Mouse (Mus musculus): ENCODE results near the gene Cep70.

Gene Cep70

DNA sequence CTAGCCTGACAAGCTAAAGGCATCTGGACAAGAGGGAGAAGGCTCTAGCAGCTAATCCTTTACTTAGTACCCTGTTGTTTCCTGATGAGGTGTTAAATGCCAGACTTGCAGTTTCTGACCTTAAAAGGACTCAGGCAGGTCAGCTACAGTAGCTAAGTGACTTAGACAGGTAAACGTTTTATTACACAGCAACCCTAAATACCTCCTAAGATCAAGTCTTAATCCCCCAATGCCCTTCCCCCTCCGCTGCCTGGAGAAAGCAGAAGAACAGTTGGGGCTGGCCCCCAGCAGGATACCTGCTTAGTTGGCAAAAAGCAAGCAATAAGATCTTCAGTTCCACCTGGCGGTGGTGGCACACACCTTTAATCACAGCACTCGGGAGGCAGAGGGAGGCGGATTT, 15.7 kb downstream of the Cep70 start:
- in situ Hi-C loops (cut with MboI; ENCODE audit: unreplicated experiment in 2 of 2): loop anchor here in 1 of 2 experiments (10.0 kb wide), 1 partner anchor 654 kb away; the partner anchor contains the start of gene Mrps22

GRCm38 (mm10) chr9:99304296-99304695, 61.1 kb downstream of the Cep70 start:
- in situ Hi-C loops (cut with MboI; ENCODE audit: unreplicated experiment in 2 of 2): no loop called here

DNA sequence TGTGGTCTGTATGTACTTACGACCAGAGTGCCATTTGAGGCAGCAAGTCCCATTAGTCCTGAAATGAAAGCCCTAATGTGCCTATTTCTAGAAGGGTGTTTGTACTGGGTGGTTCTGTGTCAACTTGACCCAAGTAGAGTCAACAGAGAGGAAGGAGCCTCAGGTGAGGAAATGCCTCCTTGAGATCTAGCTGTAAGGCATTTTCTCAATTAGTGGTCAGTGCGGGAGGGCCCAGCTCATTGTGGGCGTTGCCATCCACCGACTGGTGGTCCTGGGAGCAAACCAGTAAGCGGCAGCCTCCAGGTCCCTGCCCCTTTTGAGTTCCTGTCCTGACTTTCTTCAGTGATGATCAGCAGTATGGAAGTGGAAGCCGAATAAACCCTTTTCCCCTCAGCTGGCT, 63.1 kb downstream of the Cep70 start:
- in situ Hi-C loops (cut with MboI; ENCODE audit: unreplicated experiment in 2 of 2): no loop called here

DNA sequence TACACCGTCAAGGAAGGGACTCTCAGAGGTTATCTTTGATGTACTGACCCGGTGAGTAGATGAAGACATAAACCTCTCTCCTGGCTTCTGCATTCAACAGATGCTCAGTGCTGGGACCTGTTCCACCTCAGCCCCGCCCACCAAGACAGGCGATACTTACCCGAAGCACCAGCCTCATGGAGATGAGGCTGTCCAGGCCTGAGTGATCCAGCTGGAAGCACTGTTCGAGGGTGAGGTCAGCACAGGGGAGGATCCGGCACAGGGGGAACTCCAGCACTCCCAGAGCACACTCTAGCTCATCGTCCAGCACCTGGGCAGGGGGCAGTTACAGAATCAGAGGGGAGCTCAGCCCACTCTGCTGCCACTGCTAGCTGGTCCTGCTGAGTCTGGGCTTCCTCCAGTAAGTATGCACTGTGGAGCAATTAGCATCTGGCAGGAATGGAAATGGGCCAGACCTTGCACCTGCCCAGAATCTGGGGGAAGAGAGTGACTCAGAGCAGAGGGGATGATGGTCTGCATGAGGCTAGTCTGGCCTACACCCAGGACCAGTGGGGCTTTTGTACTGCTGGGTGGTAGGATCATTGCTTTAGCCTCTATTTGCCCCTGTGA, 76.3 kb downstream of the Cep70 start:
- in situ Hi-C loops (cut with MboI; ENCODE audit: unreplicated experiment in 2 of 2): no loop called here

GRCm38 (mm10) chr9:99320006-99320405, 76.8 kb downstream of the Cep70 start:
- in situ Hi-C loops (cut with MboI; ENCODE audit: unreplicated experiment in 2 of 2): no loop called here

DNA sequence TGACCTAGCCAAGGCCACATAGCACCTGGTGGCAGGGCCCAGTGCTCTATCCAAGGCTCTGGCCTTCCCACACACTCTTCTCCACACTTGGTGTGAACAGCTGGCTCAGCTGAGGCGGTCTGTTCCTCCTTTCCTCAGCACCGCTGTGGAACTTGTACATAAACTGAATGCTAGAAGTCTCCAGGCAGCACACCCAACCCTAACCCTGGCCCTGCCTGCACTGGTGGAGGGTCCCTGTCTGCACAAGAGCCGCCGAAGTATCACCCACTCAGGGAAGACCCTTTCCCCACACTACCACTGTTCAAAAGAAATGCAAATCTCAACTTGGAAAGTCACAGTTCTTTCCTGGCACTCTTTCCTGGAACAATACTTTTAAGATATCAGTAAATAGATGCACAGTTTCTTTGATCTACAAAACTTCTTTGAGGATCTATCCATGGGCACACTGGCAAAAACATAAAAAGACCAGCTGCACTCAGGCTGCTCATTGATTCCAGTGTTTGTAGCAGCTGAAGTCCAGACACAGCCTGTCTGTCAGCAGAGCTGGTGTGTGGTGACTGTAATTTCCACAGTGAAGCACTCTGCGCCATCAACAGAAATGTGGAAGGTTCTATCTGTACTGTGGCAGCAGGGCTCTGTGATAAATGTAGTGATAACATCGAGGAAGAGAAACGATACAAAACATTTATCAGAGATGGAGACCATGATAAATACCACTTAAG, 82.2 kb downstream of the Cep70 start:
- in situ Hi-C loops (cut with MboI; ENCODE audit: unreplicated experiment in 2 of 2): no loop called here

DNA sequence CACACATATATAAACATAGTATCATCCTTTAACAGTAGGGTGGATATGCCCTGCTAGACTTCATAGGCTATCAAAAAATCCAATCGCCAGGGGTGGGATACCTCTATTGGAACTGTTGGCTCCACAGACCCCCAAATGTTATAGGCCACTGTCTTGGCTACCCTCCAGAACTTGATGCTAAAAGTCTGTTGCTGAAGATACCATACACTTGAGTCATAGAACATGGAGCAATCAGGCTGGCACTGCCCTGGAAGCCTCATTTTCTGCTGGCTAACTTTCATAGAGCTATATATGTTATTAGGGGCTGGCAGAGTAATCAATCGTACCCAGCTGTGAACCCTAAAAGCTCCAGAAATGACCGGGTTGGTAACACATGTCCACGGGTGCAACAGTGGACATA, 82.8 kb downstream of the Cep70 start:
- in situ Hi-C loops (cut with MboI; ENCODE audit: unreplicated experiment in 2 of 2): no loop called here

- in situ Hi-C loops (cut with MboI; ENCODE audit: unreplicated experiment in 2 of 2): no loop called here
Measured at GRCm38 (mm10) chr9:99326881-99327280, 83.7 kb downstream of the Cep70 start.

DNA sequence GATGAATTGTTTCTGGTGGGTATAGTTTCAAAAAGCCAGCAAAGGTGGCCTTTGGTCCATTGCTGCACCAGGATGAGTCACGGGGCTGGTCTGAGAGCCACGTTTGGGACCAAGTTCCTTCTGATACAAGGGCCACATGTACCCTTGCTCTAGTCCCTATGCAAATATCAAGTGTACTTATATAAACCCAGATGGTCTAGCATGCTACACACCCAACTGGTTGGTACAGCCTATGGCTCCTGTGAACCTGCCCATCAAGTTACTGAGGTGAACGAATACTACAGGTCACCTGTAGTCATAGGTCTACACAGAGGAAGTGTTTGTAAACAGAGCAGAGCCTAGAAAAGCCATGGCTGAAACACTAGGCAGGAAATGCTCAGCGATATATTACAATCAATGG, 93.4 kb downstream of the Cep70 start:
- in situ Hi-C loops (cut with MboI; ENCODE audit: unreplicated experiment in 2 of 2): no loop called here

GRCm38 (mm10) chr9:99338293-99338692, 95.1 kb downstream of the Cep70 start:
- in situ Hi-C loops (cut with MboI; ENCODE audit: unreplicated experiment in 2 of 2): no loop called here

GRCm38 (mm10) chr9:99339182-99339581, 96.0 kb downstream of the Cep70 start:
- in situ Hi-C loops (cut with MboI; ENCODE audit: unreplicated experiment in 2 of 2): no loop called here

- in situ Hi-C loops (cut with MboI; ENCODE audit: unreplicated experiment in 2 of 2): no loop called here
Measured at GRCm38 (mm10) chr9:99340126-99340525, 97.0 kb downstream of the Cep70 start.

DNA sequence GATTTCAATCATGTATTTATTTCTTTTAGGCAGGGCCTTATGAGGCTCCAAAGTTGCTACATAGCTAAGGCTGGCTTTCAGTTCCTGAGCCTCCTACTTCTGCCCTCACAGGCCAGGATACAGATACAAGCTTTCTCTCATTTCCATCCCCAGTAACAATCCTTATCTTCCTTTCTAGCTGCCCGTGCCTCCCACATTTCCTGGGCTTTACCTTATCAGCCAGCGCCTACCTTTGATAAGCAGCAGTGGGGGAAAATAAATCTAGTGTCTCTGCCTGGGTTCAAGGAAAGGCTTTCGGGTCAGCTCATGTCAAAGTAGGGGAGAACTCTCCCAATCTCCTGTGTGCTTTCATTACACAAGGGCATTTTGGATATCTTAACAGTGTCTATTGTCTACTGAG, 98.4 kb downstream of the Cep70 start:
- in situ Hi-C loops (cut with MboI; ENCODE audit: unreplicated experiment in 2 of 2): no loop called here

DNA sequence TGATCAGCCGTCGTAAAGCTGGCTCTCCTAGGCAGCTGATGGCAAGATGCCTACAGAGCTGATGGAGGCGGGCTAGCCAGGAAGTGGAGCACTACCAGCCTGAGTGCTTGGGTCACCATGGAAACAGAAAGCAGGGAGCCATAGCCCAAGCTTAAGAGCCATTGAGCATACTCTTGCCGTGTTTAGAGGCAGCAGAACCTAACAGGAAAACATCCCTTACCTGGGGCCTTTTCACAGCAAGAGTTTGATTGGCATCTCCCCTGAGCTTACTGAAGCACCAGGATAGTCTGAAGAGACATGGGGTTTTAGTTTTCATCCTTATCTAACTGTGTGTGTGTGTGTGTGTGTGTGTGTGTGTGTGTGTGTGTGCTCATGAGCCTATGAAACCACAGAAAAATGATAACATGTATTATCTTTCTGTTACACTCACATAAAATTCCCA, 102.2 kb downstream of the Cep70 start:
- in situ Hi-C loops (cut with MboI; ENCODE audit: unreplicated experiment in 2 of 2): no loop called here

All from v-Abl transformed pro-B cells (cell line).